Mouse (Mus musculus) urinary bladder, adult 18-20 months (tissue): ENCODE results near the gene Macf1.
"Not testable (repeated sequence)": the region's sequence is repeated elsewhere in the genome, so short reads cannot be mapped to it uniquely, and the experiment has no call there.

Source experiments
- DNase-seq, 2 experiments: peaks; one replicate each; pipeline ENCODE4 v3.0.0; 2022; ENCODE audit warnings: low spot score in 2 of 2, mixed read lengths in 2 of 2

Macf1 gene

DNA sequence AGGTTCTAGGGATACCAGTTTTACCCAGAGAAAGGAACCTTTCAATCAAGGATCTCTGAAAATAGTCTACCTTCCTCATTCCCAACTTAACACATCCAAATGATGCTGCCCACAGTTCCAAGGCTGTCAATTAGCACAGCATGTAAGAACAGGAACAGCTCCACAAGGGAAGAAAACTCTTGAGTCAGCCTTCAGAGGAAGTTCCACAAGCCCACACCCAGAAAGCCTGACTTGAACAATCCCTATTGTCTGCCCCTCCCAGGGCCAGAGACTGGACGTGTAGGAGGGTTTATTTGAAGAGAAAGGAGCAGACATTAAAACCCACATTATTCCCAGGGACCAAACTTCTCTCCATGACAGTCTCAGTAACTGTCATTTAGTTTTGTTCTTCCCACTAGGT, 48.7 kb downstream of the Macf1 start:
- no peak for DNase-seq

DNA sequence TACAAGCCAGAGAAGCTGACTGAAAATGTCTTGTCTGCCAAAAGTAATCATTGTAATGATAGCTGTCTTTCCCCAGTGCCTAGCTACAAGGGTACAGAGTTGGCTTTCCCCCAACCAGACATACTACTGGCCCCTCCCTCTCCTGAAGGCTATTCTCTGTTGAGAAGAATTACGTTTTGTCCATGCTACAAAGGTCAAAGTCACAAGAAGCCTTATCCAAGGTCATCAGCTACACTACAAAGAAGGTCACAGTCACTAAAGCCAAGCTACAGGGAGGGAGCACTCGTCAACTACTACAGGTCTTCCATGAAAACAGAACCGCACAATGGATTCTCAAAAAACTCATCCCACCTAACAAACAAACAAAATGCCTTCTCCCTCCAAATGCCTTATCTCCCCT, 49.7 kb downstream of the Macf1 start:
- DNase-seq = no peak

DNA sequence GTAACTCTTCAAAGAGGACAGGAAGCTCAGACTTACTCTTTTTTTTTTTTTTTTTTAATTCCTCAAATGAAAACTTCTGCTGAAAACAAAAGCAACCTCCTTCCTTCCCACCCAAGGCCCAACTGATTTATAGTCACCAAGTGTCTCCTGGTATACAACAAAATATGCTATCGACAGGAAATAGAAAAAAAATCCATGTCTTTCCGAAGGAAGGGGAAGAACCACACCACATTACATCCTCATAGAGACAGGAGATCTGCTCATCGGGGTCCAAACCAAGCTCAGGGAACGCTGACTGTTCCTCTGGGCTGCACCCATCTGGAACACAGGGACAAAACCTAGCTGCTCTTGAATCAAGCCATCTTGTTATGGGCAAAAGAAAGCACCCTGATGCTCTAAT, 50.3 kb downstream of the Macf1 start:
- DNase-seq = no peak

DNA sequence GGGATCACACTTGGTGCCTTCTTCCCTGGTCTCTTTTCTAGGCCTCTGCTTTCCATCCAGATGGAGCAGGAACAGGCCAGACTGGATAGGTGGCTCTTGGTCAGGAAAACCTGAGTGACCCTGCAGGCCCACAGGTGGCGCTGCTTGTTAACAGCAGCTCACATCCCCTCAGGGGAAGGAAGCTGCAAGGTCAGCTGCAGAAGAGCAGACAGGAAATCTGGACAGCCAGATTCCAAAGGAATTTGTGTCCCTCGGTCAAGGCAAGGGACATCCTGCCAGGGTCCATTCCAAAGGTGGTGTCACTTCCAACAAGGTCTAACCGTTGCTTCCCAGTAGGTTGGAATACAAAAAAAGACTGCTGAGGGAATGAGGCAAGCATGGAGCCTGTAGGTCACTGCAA, 50.8 kb downstream of the Macf1 start:
- peak; percentile 55 to 61 for DNase-seq

DNA sequence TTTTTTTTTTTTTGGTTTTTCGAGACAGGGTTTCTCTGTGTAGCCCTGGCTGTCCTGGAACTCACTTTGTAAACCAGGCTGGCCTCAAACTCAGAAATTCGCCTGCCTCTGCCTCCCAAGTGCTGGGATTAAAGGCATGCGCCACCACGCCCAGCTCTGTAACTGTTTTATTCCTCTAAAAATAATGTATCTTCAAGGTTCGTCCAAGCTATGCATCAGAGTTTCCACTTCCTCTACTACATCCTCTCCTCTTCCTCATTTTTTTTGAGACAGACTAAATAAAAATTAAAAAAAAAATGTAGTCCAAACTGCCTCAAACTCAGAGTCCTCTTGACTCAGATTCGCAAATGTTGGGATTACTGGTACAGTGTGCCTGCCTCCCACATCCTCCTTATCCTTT, 52.0 kb downstream of the Macf1 start:
- not testable (repeated sequence) for DNase-seq

DNA sequence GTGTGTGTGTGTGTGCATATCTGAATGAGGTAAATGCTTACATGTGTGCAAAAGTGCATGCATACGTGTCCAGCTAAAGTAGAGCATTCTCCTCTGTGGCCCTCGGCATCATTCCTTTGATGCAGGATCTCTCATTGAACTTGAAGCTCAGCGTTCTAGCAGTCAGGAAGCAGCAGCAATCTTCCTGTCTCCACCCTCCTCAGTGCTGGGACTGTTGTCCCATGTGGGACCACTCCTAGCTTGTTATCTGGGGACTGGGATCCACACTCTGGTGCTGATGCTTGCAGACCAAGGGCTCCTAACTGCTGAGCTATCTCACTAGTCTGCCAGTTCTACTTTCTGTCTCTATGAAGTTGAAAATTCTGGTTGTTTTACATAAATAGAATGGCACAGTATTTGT, 52.5 kb downstream of the Macf1 start:
- DNase-seq = no peak

DNA sequence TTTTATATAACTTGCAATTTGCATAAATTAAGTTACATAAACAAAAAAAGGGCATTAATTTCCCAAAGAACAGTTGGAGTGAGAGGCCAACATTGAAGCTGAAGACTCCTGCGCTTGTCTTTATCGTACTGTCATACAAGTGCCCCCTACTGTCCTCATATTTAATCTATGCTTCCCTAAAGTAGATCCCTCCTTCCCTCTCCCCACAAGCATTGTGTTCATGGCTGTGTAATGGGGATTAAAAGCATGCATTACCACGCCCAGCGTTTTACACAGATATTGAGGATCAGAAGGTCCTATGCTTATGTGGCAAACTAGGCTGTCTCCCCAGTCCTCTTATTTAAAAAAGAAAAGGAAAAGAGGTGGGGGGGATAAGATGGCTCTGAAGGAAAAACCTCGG, 56.5 kb downstream of the Macf1 start:
- no peak for DNase-seq

DNA sequence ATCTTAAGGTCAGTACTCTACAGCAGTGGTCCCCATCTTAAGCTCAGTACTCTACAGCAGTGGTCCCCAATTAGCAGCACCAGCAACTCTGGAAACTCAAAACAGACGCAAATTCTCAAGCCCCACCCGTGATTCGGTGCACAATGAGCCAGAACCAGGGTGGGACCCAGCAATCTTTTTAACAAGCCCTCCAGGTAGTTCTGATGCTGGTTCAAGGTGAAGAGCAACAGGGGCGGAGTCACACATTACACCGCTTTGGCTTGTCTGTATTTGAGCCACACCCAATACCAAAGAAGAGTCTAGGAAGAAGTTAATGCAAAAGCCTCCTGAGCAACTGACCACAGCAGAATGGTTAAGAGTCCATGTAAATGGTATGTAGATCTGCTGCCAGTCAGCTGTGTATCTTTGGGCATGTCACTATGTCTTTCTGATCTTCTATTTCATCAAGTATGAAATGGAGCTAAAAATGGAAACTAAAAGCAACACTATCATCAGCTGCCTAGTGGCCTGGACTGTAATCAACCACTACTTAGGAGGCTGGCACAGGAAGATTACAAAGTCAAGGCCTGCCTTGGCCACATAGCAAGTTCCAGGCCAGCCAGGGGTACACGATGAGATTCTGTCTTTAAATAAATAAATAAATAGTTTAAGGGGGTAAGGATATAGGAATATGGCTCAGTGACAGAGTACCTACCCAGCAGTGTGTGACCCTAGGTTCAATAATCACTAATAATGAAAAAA, 58.7 kb downstream of the Macf1 start:
- no peak for DNase-seq

DNA sequence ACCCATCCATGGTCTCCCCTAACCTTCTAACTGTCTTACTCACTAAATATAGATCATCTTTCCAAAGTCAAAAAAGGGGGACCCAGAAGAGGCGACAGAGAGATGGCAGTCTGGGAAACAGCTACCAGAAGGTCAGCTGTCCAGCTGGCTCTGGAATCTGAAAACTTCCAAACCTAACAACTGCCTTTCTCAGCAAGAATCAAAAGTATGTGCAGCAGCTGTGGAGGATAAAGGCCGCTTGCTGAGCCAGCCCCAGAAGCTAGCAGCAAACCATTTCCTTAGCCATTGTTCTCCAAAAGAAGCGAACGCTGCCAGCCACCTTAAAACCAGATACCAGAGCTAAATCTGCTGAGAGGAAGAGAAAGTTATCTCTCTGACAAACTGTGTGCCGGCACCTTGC, 59.7 kb downstream of the Macf1 start:
- DNase-seq = no peak

DNA sequence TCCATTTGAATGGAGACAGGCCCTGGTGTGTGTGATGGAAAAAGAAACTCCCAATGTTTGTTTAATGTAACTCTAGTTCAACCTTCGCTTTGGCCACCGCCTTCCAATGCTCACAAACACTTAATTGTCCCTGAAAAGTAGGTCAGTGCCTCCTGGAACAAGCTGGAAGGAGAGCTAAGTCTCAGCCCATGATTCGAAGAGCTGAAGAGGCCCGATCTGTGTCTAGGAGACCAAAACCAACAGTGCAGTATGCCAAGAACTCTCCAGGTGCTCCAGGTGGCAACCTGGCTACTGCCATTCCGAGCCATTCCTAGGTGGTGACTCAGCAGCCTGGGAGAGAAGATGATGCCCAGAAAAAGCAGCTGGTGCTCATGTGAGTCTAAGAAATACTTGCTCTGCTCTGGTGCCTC, 60.4 kb downstream of the Macf1 start:
- no peak for DNase-seq

DNA sequence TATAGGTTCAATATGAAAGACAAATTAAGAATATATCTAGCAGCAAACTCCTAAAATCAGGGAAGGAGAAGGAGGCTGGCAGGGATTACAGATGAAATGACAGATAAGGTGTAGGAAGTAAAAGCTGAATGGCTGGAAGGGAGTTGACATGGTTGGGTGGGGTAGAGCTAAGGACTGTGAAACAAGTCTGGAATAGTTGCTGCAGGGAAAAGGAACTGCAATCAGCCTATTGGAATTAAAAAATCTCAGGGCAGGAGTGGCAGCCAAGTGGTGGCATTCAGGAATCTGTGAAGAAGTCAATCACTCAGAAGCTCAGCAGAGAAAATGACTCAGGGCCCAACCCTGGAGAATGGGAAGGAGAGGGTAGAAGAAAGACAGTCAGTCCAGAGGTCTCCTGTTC, 62.4 kb downstream of the Macf1 start:
- no peak for DNase-seq

DNA sequence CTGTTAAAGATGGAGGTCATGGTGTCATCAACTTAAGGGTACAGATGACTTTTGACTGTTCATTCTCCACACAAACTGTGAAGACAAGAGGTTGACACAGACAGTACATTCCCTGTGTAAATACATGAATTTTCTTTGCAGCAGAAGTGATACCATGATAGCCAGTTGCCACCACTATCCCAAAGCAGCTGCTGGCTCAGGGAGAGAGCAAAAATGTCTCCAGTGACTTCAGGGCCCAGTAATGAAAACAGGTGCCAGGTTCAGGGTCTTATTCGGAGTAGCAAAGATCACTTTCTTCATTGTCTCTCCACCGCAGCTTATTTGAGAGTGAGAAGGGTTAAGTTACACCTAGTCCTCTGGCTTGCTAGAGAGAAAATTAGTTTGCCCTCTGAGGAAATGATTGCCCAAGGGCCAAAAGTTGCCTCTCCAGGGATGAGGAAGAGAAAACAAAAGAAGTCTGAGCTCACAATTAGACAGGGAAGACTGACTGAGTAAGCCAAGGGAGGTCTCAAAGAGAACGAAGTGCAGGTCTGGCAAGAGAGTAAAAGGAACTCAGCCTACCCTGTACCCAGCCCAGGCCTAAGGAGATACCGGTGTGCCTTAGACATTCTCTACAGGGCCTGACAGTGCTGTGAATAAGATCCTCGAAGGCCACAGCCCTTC, 66.3 kb downstream of the Macf1 start:
- DNase-seq = no peak

DNA sequence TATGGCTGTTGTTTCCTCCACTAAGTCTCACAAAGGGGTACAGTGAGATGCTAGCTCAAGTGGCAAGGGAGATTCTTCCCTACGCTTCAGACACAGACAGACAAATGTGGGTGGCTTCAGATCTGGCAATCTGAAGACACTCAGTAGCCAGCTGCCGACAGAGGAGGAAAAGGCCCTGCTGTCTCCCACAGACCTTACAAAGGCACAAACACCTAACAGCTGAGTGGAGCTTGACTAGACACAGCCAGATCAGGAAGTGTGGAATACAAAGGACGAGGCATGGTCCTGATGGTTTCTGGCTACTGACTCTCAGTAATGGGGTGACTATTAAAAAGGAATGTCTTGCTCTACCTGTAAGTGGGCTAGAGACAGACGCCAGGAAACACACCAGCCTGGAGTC, 67.2 kb downstream of the Macf1 start:
- DNase-seq = no peak

DNA sequence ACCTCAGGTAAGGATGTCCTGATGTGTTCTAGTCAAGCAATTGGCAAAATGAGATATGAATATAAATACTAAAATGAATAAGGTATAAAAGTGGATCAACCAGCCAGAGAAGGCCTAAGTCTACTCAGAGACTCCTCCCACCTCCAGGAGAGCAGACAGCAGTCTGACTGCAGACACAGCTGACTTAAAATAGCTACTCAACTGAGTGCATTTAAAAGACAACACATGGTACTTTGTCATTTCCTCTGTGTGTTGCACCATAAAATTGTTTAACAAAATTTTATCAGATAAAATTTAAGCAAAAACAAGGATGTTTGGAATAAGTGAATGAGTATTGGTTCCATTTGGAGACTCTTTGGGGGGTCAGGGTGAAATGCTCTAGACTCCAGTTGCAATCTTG, 67.7 kb downstream of the Macf1 start:
- DNase-seq = no peak

DNA sequence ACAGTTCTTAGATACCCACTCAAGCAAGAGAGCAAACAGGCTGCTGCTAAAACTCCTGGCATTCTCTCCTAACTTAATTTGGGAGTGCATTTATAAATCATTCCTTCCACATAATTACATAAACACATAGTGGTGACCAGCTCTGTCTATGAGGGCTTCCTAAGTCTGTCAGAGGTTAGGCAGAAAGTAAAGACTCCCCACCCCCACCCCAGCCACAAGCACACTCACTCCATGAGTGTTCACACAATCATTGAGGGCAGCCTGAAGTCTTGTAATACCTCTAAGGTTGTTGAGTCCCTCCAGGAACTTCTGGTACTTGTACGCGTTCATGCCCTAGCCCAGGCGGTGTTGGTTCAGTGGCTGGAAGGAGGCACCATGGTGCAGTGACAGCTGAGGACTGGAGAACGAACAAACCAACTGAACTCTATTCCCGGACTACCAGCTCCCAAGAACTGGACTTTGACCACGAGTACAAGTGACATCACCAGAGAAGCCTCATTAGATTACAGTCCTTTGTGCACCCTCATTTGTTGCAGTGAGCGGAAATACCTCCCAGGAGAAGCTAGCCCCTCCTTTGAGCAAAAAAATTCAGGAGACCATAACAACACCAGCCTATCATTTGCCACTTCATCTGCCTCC, 70.7 kb downstream of the Macf1 start:
- DNase-seq = no peak

DNA sequence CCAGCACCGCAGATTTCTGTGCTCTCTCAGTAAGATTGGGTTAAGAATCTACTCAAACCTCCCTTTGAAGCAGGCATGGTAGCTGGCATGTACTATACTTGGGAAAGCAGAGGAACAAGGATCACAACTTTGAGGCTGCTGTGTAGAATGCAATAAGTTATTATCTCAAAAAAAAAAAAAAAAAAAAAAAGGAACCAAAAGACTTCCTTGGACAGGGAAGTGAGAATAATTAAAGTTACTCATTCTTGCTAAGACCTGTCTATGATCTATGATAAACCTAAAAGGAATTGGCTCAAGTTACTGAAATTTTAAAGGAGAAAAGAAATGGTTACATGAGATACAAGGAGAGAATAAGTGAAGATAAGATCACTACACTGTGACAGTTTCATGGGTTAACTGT, 72.2 kb downstream of the Macf1 start:
- no peak for DNase-seq

DNA sequence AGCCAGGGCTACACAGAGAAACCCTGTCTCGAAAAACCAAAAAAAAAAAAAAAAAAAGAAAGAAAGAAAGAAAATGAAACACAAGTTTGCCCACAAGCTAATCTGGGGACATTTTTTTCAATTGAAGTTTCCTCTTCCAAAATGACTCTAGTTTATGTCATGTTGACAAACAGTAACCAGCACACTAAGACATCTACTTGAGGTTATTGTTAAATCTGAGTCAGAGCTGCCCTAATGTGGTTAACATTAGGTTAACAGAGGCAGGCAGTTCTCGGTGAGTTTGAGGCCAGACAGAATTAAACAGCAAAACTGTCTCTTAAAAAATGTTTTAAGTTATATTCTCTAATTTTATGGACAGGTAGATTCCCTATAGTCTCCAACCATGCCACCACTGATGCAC, 72.9 kb downstream of the Macf1 start:
- no peak for DNase-seq

DNA sequence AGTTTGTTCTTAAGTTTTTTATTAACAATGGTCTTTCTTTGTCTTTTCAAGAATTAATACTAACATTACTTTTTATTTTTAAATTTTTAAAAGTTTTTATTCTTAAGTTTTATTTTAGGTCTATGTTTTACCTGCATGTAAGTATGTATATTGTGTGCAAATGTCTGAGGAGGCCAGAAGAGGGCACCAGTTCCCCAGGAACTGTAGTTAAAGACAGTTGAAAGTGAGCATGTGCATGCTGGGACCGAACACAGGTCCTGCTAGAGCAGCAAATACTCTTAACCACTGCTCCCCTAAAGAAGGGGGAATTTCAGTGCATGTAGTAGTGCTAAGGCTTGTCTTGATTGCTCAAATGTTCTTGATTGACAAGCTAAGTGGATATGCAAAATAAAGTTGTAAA, 77.0 kb downstream of the Macf1 start:
- DNase-seq = no peak

DNA sequence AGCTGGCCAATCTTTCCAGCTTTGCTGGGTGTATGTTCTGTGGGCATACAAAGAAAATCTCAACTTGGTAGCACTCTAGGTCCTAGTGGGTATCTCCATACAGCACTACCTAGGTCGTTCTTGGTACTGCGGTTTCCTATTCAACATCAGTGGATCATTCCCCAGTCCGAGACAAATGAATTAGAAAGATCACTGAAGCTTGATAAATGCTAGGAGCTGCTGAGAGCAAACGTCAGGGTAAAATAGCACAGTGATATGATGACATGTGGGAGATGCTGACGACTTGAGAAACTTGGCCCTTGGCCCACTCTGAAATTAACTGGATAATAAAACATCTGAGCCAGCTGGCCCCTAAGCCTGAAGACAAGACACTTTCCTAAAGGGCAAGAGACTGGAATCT, 78.2 kb downstream of the Macf1 start:
- DNase-seq = no peak

DNA sequence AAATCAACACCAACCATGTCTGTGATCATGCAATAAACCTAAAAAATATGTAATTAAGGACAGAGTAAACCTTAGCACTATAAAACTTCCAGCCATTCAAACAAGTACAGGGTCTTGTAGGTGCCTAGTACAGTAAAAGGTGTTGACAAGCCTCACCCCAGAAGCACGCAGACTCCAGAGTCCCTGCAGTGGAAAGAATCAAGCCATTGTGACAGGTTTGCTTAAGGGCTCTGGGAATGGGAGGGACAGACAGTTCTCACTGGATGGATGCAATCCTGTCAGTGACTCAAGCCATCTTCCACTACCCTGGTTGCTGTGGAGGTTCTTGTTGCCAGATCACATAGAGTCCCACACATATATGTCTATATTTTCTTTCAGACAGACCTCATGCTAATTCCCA, 78.9 kb downstream of the Macf1 start:
- no peak for DNase-seq

DNA sequence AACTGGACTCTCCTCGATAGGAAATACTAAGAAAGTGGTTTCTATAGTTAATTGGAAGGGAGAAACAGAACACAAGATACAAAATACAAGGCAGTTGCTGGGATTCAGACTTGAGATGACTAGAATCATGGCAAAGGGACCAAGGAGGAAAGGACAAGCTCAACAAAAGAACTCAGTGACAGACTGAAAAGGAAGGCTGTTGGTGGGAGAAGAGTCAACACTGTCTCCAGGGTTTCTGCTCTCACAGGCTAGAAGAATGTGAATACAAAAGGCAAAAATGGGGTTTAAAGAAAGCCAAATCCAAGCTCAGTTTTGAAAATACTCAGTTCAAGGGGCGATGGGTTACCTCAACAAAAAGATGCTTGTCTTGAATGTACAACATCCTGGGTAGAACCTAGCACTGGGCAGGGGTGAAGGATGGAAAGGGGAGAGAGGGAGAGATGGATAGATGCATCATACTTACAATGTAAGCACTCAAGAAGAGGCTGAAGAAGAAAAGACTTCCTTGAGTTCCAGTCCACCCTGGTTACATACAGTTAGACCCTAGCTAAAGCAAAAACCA, 81.4 kb downstream of the Macf1 start:
- no peak for DNase-seq

DNA sequence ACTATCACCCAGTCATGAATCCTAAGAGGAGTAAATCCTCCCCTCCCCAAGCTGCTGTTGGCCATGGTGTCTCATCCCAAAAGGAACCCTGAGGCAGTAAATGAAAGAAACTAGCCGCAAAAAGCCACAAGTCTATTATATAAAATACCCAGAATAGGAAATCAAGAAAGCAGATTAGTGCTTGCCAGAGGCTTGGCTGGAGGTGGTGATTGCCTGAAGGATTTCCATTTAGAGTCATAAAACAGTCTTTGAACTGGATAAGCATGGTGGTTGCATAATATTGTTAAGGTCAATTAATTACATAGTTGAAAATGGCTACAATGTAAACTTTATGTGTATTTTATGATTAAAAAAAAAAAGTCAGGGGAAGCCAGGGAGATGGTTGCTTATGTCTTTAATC, 83.1 kb downstream of the Macf1 start:
- DNase-seq = no peak
